Mouse (Mus musculus) C2C12 (cell line): ENCODE results near the gene Sdccag8.

Experiments
- CTCF ChIP-seq: IDR thresholded peaks from one replicate; pipeline ENCODE4 v1.5.1; 2011; ENCODE audit not compliant: control insufficient read depth, insufficient read depth, insufficient read length
- USF1 ChIP-seq: IDR thresholded peaks from one replicate; pipeline ENCODE4 v1.6.1; 2011; ENCODE audit warnings: low read depth, mild to moderate bottlenecking, control low read depth, moderate library complexity

DNA sequence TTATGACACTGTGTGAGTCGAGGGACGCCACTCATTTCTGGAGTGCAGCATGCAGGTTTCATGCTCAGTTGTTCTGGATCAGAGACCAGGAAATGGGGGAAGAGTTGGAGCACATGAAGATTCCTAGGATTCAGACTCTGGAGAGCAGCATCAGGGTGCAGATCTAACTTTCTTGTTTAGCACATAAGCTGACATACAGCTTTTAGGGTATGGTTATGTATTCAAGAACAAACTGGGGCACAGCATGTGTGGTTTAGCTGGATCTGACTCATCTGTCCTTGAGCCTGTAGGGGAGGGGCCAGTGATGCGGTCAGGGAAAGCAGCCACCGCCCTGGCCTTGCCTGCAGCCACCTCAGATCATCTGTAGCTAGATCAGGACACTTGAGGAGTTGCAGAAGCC is 12.9 kb downstream of the Sdccag8 start:
- TF ChIP-seq USF1 (no peak), CTCF (no peak)
